Mouse (Mus musculus) erythroblast, embryonic 14.5 days (primary cell): ENCODE results near the gene Gzmk.

Experiments
- GATA1 ChIP-seq: IDR thresholded peaks from 2 replicates; pipeline ENCODE4 v1.6.1; 2012; ENCODE audit warnings: low read length, inconsistent platforms, mixed read lengths
- TAL1 ChIP-seq: IDR thresholded peaks from 3 replicates; pipeline ENCODE4 v1.6.1; 2012; ENCODE audit warnings: low read length, inconsistent platforms, mixed read lengths

DNA sequence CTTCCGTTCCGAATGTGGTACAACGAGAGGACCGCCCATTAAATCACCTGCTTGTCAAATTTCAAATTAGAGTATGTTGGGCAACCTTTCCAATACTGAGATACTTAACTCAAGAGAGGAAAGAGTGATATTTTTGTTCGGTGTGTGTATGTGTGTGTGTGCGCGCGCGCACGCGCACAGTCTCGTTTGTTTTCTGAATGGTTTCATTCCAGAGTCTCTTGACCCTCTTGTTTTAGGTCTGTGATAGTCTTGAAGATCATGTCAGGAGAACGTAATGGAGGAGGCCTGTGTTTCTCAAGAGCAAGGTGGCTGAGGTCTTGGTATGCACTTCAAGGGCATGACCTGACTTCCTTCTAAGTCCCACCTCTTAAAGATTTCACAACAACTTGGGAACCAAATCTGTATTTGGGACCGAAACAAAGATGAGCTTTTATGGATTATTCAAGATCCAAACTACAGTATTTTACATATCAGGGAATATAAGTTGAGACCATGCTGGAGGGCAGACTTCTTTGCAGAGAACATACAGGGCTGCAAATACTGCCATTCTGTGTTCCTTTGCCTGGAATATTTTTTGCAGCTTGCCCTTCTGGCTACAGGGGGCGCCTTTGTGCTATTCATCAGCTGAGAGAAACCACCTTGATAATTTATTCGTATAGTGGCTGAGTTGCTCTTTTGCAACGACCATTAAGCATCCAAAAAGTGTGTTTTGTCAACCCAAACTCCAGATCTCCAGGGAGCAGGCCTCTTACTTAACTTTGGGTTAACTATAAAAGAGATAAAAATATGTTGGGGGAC lies 2.2 kb upstream of the Gzmk start:
- TF ChIP-seq TAL1 (no peak), GATA1 (no peak)
